Mouse (Mus musculus) small intestine, adult 2 months (tissue): Measurements from ENCODE around the gene Olfr905. TPM values are rescaled to one million over a fixed set of nuclear protein-coding genes. Genes with fewer than 3 reads are reported as not detected.

Experiments used
- H3K27ac ChIP-seq: fragments of 200-500 bp; 2 replicates; pipeline ENCODE4 v1.5.1; 2012; ENCODE audit warnings: low read depth, low read length, control low read depth, inconsistent platforms; ENCODE audit not compliant: insufficient read depth
- H3K27me3 ChIP-seq: fragments of 200-500 bp; 2 replicates; pipeline ENCODE4 v1.6.1; 2012; ENCODE audit warnings: mild to moderate bottlenecking, moderate library complexity, low read length, inconsistent platforms; ENCODE audit not compliant: control insufficient read depth, insufficient read depth
- H3K36me3 ChIP-seq: fragments of 200-500 bp; 2 replicates; pipeline ENCODE4 v1.6.1; 2012; ENCODE audit warnings: mild to moderate bottlenecking, low read length, control low read depth, inconsistent platforms; ENCODE audit not compliant: control insufficient read depth, insufficient read depth
- H3K4me1 ChIP-seq: fragments of 200-500 bp; 2 replicates; pipeline ENCODE4 v1.6.1; 2012; ENCODE audit warnings: low read length, inconsistent platforms, mixed read lengths; ENCODE audit not compliant: control insufficient read depth, insufficient read depth, insufficient read length
- H3K4me3 ChIP-seq: fragments of 200-500 bp; 2 replicates; pipeline ENCODE4 v1.5.1; 2012; ENCODE audit warnings: low read depth, mild to moderate bottlenecking, control low read depth, inconsistent platforms, low read length, moderate library complexity
- CTCF ChIP-seq: fragments of 200-500 bp; IDR thresholded peaks from 2 replicates; pipeline ENCODE4 v1.5.1; 2012; ENCODE audit warnings: low read depth, mild to moderate bottlenecking, control low read depth, inconsistent platforms, low read length, moderate library complexity, mixed read lengths; ENCODE audit not compliant: insufficient replicate concordance, insufficient read length; ENCODE audit errors: extremely low read depth
- POLR2A ChIP-seq: fragments of 200-500 bp; IDR thresholded peaks from 2 replicates; pipeline ENCODE4 v1.6.1; 2012; ENCODE audit warnings: low read depth, mild to moderate bottlenecking, control low read depth, inconsistent platforms, low read length, moderate library complexity
- WGBS: fragments of 180-500 bp; shearing (Covaris S2); methylation state at CpG from one replicate; pipeline ENCODE4 v1.1.7; 2018; 5-methylcytosine and 5-hydroxymethylcytosine counted together
- polyA plus RNA-seq: library from polyadenylated mRNA; depleted of rRNA; stranded (reverse); fragments of >200 nt; gene quantifications from 2 replicates; pipeline ENCODE4 v1.2.3, GENCODE M21; 2012; rRNA removed

Gene Olfr905
- polyA plus RNA-seq, result not detected in 2 replicates

DNA sequence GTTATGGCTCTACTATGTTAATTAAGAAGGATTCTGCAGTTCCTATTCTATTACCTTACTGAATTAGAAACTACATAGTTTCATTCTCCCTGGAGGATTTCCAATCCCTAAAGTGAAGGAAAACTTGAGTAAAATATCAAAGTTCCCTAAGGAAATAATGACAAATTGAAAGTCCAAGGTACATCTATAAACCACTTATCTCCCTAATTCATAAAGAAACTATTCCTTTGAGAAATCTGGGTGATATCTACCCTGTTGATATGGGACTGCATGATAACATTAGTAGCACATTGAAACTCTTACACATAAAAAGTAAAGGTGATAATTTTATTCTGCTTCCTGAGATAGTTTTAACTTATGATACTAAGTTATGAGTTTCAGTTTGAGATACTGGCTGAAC, at the start of gene Olfr905:
TSS of gene Olfr905 (plus strand) at position 301 of the 400 bp plus-strand sequence.
- Histone ChIP-seq H3K27ac (no peak within 1 kb of the TSS), H3K4me3 (no peak within 1 kb of the TSS), H3K27me3 (no peaks in the 10 kb centered on the region), H3K36me3 (no peaks in the 10 kb centered on the region), H3K4me1 (no peaks in the 10 kb centered on the region)
- TF ChIP-seq CTCF, result no peak
- TF ChIP-seq POLR2A, result no peak

DNA sequence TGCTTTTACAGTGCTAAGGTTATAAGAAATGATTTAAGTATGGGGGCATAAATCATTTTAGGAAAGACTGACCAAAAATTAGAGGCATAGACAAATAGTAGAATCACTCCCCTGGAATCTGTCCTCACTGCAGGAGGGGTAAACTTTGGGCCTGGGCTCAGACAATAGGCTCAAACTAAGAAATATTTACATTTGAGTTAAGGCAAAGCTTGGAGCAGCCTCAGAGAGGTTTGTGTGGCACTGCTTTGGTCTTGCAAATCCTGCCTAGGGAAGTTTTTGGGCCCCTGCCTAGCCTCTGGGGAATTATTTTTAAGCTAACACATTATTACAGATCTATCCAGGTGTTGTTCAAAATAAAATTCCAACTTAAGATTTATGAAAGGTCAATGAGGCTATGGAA, 47.1 kb upstream of the Olfr905 start:
- no peak overlapping the region for H3K27ac ChIP-seq
- no peaks in the 10 kb centered on the region for H3K27me3 ChIP-seq
- H3K4me1 ChIP-seq, result no peaks in the 10 kb centered on the region
- no peak overlapping the region for H3K4me3 ChIP-seq
- no peaks in the 10 kb centered on the region for H3K36me3 ChIP-seq
- TF ChIP-seq POLR2A (no peak), CTCF (no peak)

DNA sequence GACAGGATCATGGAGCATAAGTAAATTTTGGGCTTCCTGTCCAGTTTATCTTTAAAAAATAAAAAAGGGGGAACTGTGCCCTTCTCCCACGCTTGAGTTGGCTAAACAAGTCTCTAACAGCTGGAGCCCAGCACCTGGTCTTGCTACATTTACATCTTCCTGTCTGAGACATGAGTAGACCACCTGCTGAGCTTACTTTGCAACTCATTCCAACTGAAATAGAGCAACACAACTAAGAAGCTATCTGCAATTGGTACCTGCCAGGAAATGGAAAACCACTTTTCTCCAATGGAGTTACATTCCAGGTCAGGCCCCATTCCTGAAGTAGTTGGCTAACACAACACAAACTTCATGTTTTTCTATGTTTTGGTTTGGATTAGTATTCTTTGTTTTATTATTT, 43.9 kb upstream of the Olfr905 start:
- WGBS, result 41% methylated on average over 1 of the region's 1 CpGs
- H3K4me3 ChIP-seq, result no peak overlapping the region
- no peaks in the 10 kb centered on the region for H3K27me3 ChIP-seq
- TF ChIP-seq POLR2A (no peak), CTCF (no peak)
- H3K27ac ChIP-seq, result no peak overlapping the region
- no peaks in the 10 kb centered on the region for H3K4me1 ChIP-seq
- H3K36me3 ChIP-seq, result no peaks in the 10 kb centered on the region

DNA sequence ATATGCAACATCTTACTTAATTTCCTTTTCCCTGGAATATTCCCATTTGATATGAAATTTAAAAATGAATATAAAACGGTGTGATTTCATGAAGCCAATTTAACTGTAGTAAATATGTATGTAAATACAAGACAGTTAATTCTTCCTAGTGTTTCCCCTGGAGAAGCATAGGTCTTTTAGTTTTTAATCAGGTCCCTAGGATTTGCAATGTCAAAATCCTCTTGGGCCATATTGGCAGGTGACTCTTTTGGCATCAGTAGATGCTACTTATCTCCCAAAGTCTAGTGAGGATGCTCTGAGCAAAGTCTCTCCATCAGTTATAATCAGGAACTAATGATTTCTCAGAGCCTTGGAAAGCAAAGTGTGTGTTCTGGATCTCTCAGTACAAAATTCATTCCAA, 41.8 kb upstream of the Olfr905 start, which contains the start of gene Olfr901:
TSS of gene Olfr901 (plus strand) at position 301 of the 400 bp plus-strand sequence.
- Histone ChIP-seq H3K27me3 (no peaks in the 10 kb centered on the region), H3K4me3 (no peak within 1 kb of the TSS), H3K4me1 (no peaks in the 10 kb centered on the region), H3K27ac (no peak within 1 kb of the TSS), H3K36me3 (no peaks in the 10 kb centered on the region)
- 85% methylated on average over 1 of the region's 1 CpGs for WGBS
- TF ChIP-seq POLR2A, result no peak
- no peak for TF ChIP-seq CTCF

DNA sequence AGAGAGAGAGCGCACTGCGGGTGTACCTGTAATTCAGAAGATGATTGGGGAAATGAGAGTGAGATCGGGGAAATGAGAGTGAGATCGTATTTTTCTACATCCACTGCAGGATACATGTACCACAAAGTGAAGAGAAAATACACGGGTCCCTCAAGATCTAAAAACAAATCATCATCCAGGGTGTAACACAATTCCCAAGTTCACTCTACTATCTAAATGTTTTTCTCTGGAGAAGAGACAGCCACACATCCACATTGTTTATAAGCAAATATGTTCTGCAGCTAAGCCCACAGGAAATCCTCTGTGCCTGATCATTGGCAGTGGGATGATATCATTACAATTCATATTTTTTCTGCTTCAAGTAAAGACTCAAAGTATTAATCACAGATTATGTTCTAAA, 23.6 kb upstream of the Olfr905 start, which contains the start of gene Olfr902:
TSS of gene Olfr902 (plus strand) at position 301 of the 400 bp plus-strand sequence.
- no peaks in the 10 kb centered on the region for H3K4me1 ChIP-seq
- H3K27me3 ChIP-seq, result no peaks in the 10 kb centered on the region
- no peak within 1 kb of the TSS for H3K27ac ChIP-seq
- no peak within 1 kb of the TSS for H3K4me3 ChIP-seq
- TF ChIP-seq CTCF, result no peak
- TF ChIP-seq POLR2A, result no peak
- H3K36me3 ChIP-seq, result no peaks in the 10 kb centered on the region
- 86% methylated on average over 5 of the region's 5 CpGs for WGBS

DNA sequence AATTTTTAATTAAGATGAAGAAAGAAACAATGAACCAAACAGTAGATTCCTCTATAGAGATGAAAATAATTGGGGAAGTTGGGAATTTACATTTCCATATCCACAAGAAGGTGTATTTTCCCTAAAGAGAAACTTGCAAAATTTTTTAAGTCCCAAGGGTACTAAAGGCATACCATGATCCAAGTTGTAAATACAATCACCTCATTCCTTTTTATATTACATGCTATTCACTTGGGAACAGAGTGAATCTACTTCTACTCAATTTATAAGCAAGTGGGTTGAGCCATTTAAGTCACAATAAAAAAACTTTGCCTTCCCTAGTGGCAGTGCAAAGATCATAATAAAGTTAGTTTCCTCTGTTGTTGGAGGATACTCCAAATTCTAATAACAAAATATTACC, 8.1 kb upstream of the Olfr905 start, which contains the start of gene Olfr904:
TSS of gene Olfr904 (plus strand) at position 301 of the 400 bp plus-strand sequence.
- Histone ChIP-seq H3K4me3 (no peak within 1 kb of the TSS), H3K27ac (no peak within 1 kb of the TSS), H3K27me3 (no peaks in the 10 kb centered on the region), H3K4me1 (no peaks in the 10 kb centered on the region), H3K36me3 (no peaks in the 10 kb centered on the region)
- TF ChIP-seq POLR2A, result no peak
- TF ChIP-seq CTCF, result no peak

DNA sequence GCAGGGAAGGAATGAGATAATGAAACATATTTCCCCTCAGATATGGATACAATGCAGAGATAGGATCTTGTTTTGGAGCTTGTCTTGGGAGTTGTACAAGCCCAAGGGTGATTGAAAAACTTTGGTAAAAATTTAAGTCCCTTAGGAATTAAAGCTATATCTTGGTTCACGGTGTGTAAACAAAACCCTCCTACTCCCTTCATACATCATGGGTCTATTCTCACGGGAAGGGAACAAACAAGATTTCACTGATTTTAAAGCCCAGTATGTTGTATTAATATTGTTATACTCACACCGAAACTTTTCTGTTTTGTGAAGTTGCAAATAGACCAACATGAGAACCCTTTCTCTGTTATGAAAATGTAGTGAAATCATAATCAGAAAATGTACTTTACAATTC, 15.9 kb downstream of the Olfr905 start, which contains the start of gene Olfr906:
TSS of gene Olfr906 (plus strand) at position 301 of the 400 bp plus-strand sequence.
- Histone ChIP-seq H3K27ac (no peak within 1 kb of the TSS), H3K36me3 (no peaks in the 10 kb centered on the region), H3K27me3 (no peaks in the 10 kb centered on the region), H3K4me3 (no peak within 1 kb of the TSS), H3K4me1 (no peaks in the 10 kb centered on the region)
- TF ChIP-seq POLR2A (no peak), CTCF (no peak)
- 65% methylated on average over 3 of the region's 3 CpGs for WGBS
